Mouse (Mus musculus) CD4-positive, CD25-positive, alpha-beta regulatory T cell, adult 2 months (primary cell): ENCODE data around the gene Fmnl2.

Experiments used
- DNase-seq: peaks from one replicate; pipeline ENCODE4 v3.0.0-alpha.2; 2012; ENCODE audit warnings: low read depth, low spot score

Fmnl2 gene

GRCm38 (mm10) chr2:52913746-52914145 lies 56.1 kb downstream of the Fmnl2 start:
- no peak for DNase-seq

- no peak for DNase-seq
Observed at GRCm38 (mm10) chr2:52915536-52915935, 57.9 kb downstream of the Fmnl2 start.

- no peak for DNase-seq
Observed at GRCm38 (mm10) chr2:52918094-52918493, 60.4 kb downstream of the Fmnl2 start.

GRCm38 (mm10) chr2:52920701-52921435 lies 63.2 kb downstream of the Fmnl2 start:
- DNase-seq: no peak

- no peak for DNase-seq
Observed at GRCm38 (mm10) chr2:52925062-52925461, 67.4 kb downstream of the Fmnl2 start.

GRCm38 (mm10) chr2:52927381-52927780 lies 69.7 kb downstream of the Fmnl2 start:
- DNase-seq: no peak

- no peak for DNase-seq
Observed at GRCm38 (mm10) chr2:52927858-52928301, 70.2 kb downstream of the Fmnl2 start.

- DNase-seq: no peak
Observed at GRCm38 (mm10) chr2:52928401-52928800, 70.7 kb downstream of the Fmnl2 start.

GRCm38 (mm10) chr2:52930106-52930868 lies 72.6 kb downstream of the Fmnl2 start:
- DNase-seq: no peak

GRCm38 (mm10) chr2:52931315-52931714 lies 73.7 kb downstream of the Fmnl2 start:
- no peak for DNase-seq

- DNase-seq: no peak
Observed at GRCm38 (mm10) chr2:52935906-52936305, 78.2 kb downstream of the Fmnl2 start.

- no peak for DNase-seq
Observed at GRCm38 (mm10) chr2:52938351-52939074, 80.9 kb downstream of the Fmnl2 start.

GRCm38 (mm10) chr2:52943644-52944423 lies 86.2 kb downstream of the Fmnl2 start:
- no peak for DNase-seq

GRCm38 (mm10) chr2:52944594-52944993 lies 86.9 kb downstream of the Fmnl2 start:
- no peak for DNase-seq

- DNase-seq: no peak
Observed at GRCm38 (mm10) chr2:52946074-52946473, 88.4 kb downstream of the Fmnl2 start.

- no peak for DNase-seq
Observed at GRCm38 (mm10) chr2:52946524-52947186, 89.0 kb downstream of the Fmnl2 start.

GRCm38 (mm10) chr2:52948406-52948805 lies 90.7 kb downstream of the Fmnl2 start:
- DNase-seq: no peak

GRCm38 (mm10) chr2:52949556-52949955 lies 91.9 kb downstream of the Fmnl2 start:
- no peak for DNase-seq

GRCm38 (mm10) chr2:52950226-52950625 lies 92.6 kb downstream of the Fmnl2 start:
- DNase-seq: no peak

GRCm38 (mm10) chr2:52952202-52952730 lies 94.6 kb downstream of the Fmnl2 start:
- no peak for DNase-seq

GRCm38 (mm10) chr2:52955090-52955489 lies 97.4 kb downstream of the Fmnl2 start:
- DNase-seq: peak; percentile 53
